Mouse (Mus musculus) CH12.LX (cell line): ENCODE data around the gene Unk.

Experiments
- CHD1 ChIP-seq: IDR thresholded peaks from 2 replicates; pipeline ENCODE4 v1.6.1; 2012; ENCODE audit warnings: low read depth, low read length, improper control_type of control experiment, inconsistent platforms
- CTCF ChIP-seq, 2 experiments: IDR thresholded peaks in 1 of 2; conservative IDR thresholded peaks in 1 of 2; 2 replicates each; pipeline ENCODE4 v1.5.1; 2011 to 2012; ENCODE audit warnings: low read depth in 2 of 2, low read length in 2 of 2, improper control_type of control experiment in 1 of 2, inconsistent platforms in 1 of 2, mild to moderate bottlenecking in 1 of 2, moderate library complexity in 1 of 2
- EP300 ChIP-seq: IDR thresholded peaks from 2 replicates; pipeline ENCODE4 v1.6.1; 2011; ENCODE audit warnings: low read length, improper control_type of control experiment
- GABPA ChIP-seq: IDR thresholded peaks from 2 replicates; pipeline ENCODE4 v1.6.1; 2012; ENCODE audit warnings: low read depth, low read length, improper control_type of control experiment, inconsistent platforms; ENCODE audit not compliant: insufficient replicate concordance
- HCFC1 ChIP-seq: IDR thresholded peaks from 2 replicates; pipeline ENCODE4 v1.6.1; 2012; ENCODE audit warnings: low read depth, mild to moderate bottlenecking, inconsistent platforms, low read length, improper control_type of control experiment
- MAFK ChIP-seq: IDR thresholded peaks from 2 replicates; pipeline ENCODE4 v1.6.1; 2011; ENCODE audit warnings: low read length, improper control_type of control experiment; ENCODE audit not compliant: insufficient replicate concordance
- MEF2A ChIP-seq: IDR thresholded peaks from 2 replicates; pipeline ENCODE4 v1.6.1; 2014; ENCODE audit warnings: low read depth, mild to moderate bottlenecking, inconsistent platforms, low read length, improper control_type of control experiment, borderline replicate concordance
- NELFE ChIP-seq: IDR thresholded peaks from 2 replicates; pipeline ENCODE4 v1.6.1; 2011; ENCODE audit warnings: low read depth, low read length, improper control_type of control experiment
- POLR2A ChIP-seq: IDR thresholded peaks from 2 replicates; pipeline ENCODE4 v1.6.1; 2011; ENCODE audit warnings: low read depth, mild to moderate bottlenecking, improper control_type of control experiment, low read length
- SMC3 ChIP-seq: IDR thresholded peaks from 2 replicates; pipeline ENCODE4 v1.6.1; 2011; ENCODE audit warnings: low read depth, low read length, improper control_type of control experiment

- no peak for TF ChIP-seq POLR2A
- TF ChIP-seq CTCF (conservative IDR thresholded peaks at IDR 0.05 in 1 of 2, IDR thresholded peaks at IDR 0.05 in 1 of 2; ENCODE audit: low read depth in 2 of 2, low read length in 2 of 2) = no peak
- TF ChIP-seq CHD1 = no peak
- no peak for TF ChIP-seq NELFE
- no peak for TF ChIP-seq GABPA
- TF ChIP-seq SMC3 = no peak
- no peak for TF ChIP-seq MEF2A
- TF ChIP-seq MAFK = no peak
- TF ChIP-seq EP300 = no peak
- no peak for TF ChIP-seq HCFC1
Observed at GRCm38 (mm10) chr11:116037826-116038225, 7.7 kb downstream of the Unk start.
